Mouse (Mus musculus) small intestine, adult 2 months (tissue): Measurements from ENCODE around the gene C330007P06Rik.
"Not testable (repeated sequence)": the region's sequence is repeated elsewhere in the genome, so short reads cannot be mapped to it uniquely, and the experiment has no call there.

Experiments used
- CTCF ChIP-seq: fragments of 200-500 bp; IDR thresholded peaks from 2 replicates; pipeline ENCODE4 v1.5.1; 2012; ENCODE audit warnings: low read depth, mild to moderate bottlenecking, control low read depth, inconsistent platforms, low read length, moderate library complexity, mixed read lengths; ENCODE audit not compliant: insufficient replicate concordance, insufficient read length; ENCODE audit errors: extremely low read depth
- POLR2A ChIP-seq: fragments of 200-500 bp; IDR thresholded peaks from 2 replicates; pipeline ENCODE4 v1.6.1; 2012; ENCODE audit warnings: low read depth, mild to moderate bottlenecking, control low read depth, inconsistent platforms, low read length, moderate library complexity

GRCm38 (mm10) chrX:36796734-36797133 lies 77.2 kb downstream of the C330007P06Rik start:
- not testable (repeated sequence) for TF ChIP-seq CTCF, POLR2A
